Mouse (Mus musculus) CD4-positive, CD25-positive, alpha-beta regulatory T cell, adult 4 months (primary cell): ENCODE data around the gene Gm11596. TPM values are rescaled to one million over a fixed set of nuclear protein-coding genes. Genes with fewer than 3 reads are reported as not detected.
"Not testable (repeated sequence)": the region's sequence is repeated elsewhere in the genome, so short reads cannot be mapped to it uniquely, and the experiment has no call there.

ENCODE experiments used
- ATAC-seq: one replicate; pipeline ENCODE4 v1.8.0; 2017
- polyA plus RNA-seq, 2 experiments: library from polyadenylated mRNA; unstranded; fragments of 100-300 nt; shearing (Covaris generic); gene quantifications; one replicate each; pipeline ENCODE4 v1.2.1; 2017

Gm11596 gene
- polyA plus RNA-seq: not detected

- ATAC-seq: no peak
Measured at GRCm38 (mm10) chr11:99793367-99793766, at the start of gene Gm11596. TSS of gene Gm11596 (minus strand) at chr11:99793467.

GRCm38 (mm10) chr11:99842185-99842584, 48.9 kb upstream of the Gm11596 start:
- no peak for ATAC-seq

GRCm38 (mm10) chr11:99837966-99838365, 44.7 kb upstream of the Gm11596 start, which contains the start of gene 2300003K06Rik:
TSS of gene 2300003K06Rik (minus strand) at chr11:99838066.
- ATAC-seq: no peak

- not testable (repeated sequence) for ATAC-seq
Measured at GRCm38 (mm10) chr11:99815566-99815965, 22.3 kb upstream of the Gm11596 start, which contains the start of gene Gm11564. TSS of gene Gm11564 (minus strand) at chr11:99815666.

- not testable (repeated sequence) for ATAC-seq
Measured at GRCm38 (mm10) chr11:99809792-99810191, 16.5 kb upstream of the Gm11596 start, which contains the start of gene Krtap4-13. TSS of gene Krtap4-13 (minus strand) at chr11:99809892.

GRCm38 (mm10) chr11:99804346-99804745, 11.1 kb upstream of the Gm11596 start, which contains the start of gene Gm11554:
TSS of gene Gm11554 (minus strand) at chr11:99804446.
- ATAC-seq: not testable (repeated sequence)

- not testable (repeated sequence) for ATAC-seq
Measured at GRCm38 (mm10) chr11:99798832-99799231, 5.6 kb upstream of the Gm11596 start, which contains the start of gene Gm11569. TSS of gene Gm11569 (minus strand) at chr11:99798932.

- ATAC-seq: not testable (repeated sequence)
Measured at GRCm38 (mm10) chr11:99784900-99785299, 8.4 kb downstream of the Gm11596 start, which contains the start of gene Krtap4-9. TSS of gene Krtap4-9 (plus strand) at chr11:99785200.

- ATAC-seq: no peak
Measured at GRCm38 (mm10) chr11:99780604-99781003, 12.7 kb downstream of the Gm11596 start, which contains the start of gene Krtap4-8. TSS of gene Krtap4-8 (minus strand) at chr11:99780704.

GRCm38 (mm10) chr11:99778401-99778800, 14.9 kb downstream of the Gm11596 start:
- no peak for ATAC-seq

GRCm38 (mm10) chr11:99772813-99773212, 20.5 kb downstream of the Gm11596 start, which contains the start of gene Gm11595:
TSS of gene Gm11595 (minus strand) at chr11:99772913.
- ATAC-seq: not testable (repeated sequence)

GRCm38 (mm10) chr11:99768410-99768809, 24.9 kb downstream of the Gm11596 start:
- ATAC-seq: no peak

GRCm38 (mm10) chr11:99758877-99759276, 34.4 kb downstream of the Gm11596 start:
- no peak for ATAC-seq

GRCm38 (mm10) chr11:99743985-99744384, 49.3 kb downstream of the Gm11596 start:
- ATAC-seq: no peak

Other genes with a start within 250 kb of the Gm11596 start
- not detected for gene Krtap3-3, start 242.6 kb downstream of the Gm11596 start, polyA plus RNA-seq
- not detected for gene Krtap3-2, start 236.6 kb downstream of the Gm11596 start, polyA plus RNA-seq
- not detected for gene Gm11939, start 234.0 kb downstream of the Gm11596 start, polyA plus RNA-seq
- gene Krtap3-1, start 226.8 kb downstream of the Gm11596 start, polyA plus RNA-seq: not detected
- gene Krtap1-5, start 212.5 kb downstream of the Gm11596 start, polyA plus RNA-seq: not detected
- not detected for gene Krtap1-4, start 209.8 kb downstream of the Gm11596 start, polyA plus RNA-seq
- not detected for gene Krtap1-3, start 202.1 kb downstream of the Gm11596 start, polyA plus RNA-seq
- gene Krtap9-3, start 195.4 kb downstream of the Gm11596 start, polyA plus RNA-seq: not detected
- gene Gm11938, start 190.2 kb downstream of the Gm11596 start, polyA plus RNA-seq: not detected
- not detected for gene Gm11937, start 183.3 kb downstream of the Gm11596 start, polyA plus RNA-seq
- not detected for gene Krtap2-4, start 178.6 kb downstream of the Gm11596 start, polyA plus RNA-seq
- not detected for gene Gm11562, start 173.0 kb downstream of the Gm11596 start, polyA plus RNA-seq
- gene Krtap4-1, start 165.2 kb downstream of the Gm11596 start, polyA plus RNA-seq: not detected
- not detected for gene Krtap4-2, start 158.4 kb downstream of the Gm11596 start, polyA plus RNA-seq
- not detected for gene Krtap4-7, start 149.4 kb downstream of the Gm11596 start, polyA plus RNA-seq
- not detected for gene Gm11555, start 143.2 kb downstream of the Gm11596 start, polyA plus RNA-seq
- not detected for gene Gm11563, start 134.5 kb downstream of the Gm11596 start, polyA plus RNA-seq
- gene Krtap4-6, start 127.5 kb downstream of the Gm11596 start, polyA plus RNA-seq: not detected
- not detected for gene Gm14190, start 102.7 kb downstream of the Gm11596 start, polyA plus RNA-seq
- not detected for gene Gm14180, start 59.2 kb downstream of the Gm11596 start, polyA plus RNA-seq
- not detected for gene Gm11595, start 20.6 kb downstream of the Gm11596 start, polyA plus RNA-seq
- gene Krtap4-8, start 12.8 kb downstream of the Gm11596 start, polyA plus RNA-seq: not detected
- gene Krtap4-9, start 8.3 kb downstream of the Gm11596 start, polyA plus RNA-seq: not detected
- gene Gm11569, start 5.5 kb upstream of the Gm11596 start, polyA plus RNA-seq: not detected
- gene Gm11554, start 11.0 kb upstream of the Gm11596 start, polyA plus RNA-seq: not detected
- not detected for gene Krtap4-13, start 16.4 kb upstream of the Gm11596 start, polyA plus RNA-seq
- gene Gm11564, start 22.2 kb upstream of the Gm11596 start, polyA plus RNA-seq: not detected
- gene 2300003K06Rik, start 44.6 kb upstream of the Gm11596 start, polyA plus RNA-seq: not detected
- not detected for gene Krtap4-16, start 58.1 kb upstream of the Gm11596 start, polyA plus RNA-seq
- not detected for gene Gm11568, start 64.5 kb upstream of the Gm11596 start, polyA plus RNA-seq
- gene Gm11559, start 71.0 kb upstream of the Gm11596 start, polyA plus RNA-seq: not detected
- gene Krtap9-1, start 79.9 kb upstream of the Gm11596 start, polyA plus RNA-seq: not detected
- not detected for gene Gm11567, start 85.7 kb upstream of the Gm11596 start, polyA plus RNA-seq
- not detected for gene Krtap31-1, start 114.5 kb upstream of the Gm11596 start, polyA plus RNA-seq
- gene Gm11565, start 121.3 kb upstream of the Gm11596 start, polyA plus RNA-seq: not detected
- gene Krtap31-2, start 142.8 kb upstream of the Gm11596 start, polyA plus RNA-seq: not detected
- not detected for gene Krtap9-5, start 155.0 kb upstream of the Gm11596 start, polyA plus RNA-seq
- not detected for gene Krtap29-1, start 185.6 kb upstream of the Gm11596 start, polyA plus RNA-seq
- gene Krtap16-1, start 193.1 kb upstream of the Gm11596 start, polyA plus RNA-seq: not detected
- gene Krtap17-1, start 200.5 kb upstream of the Gm11596 start, polyA plus RNA-seq: not detected
- not detected for gene Krt33a, start 222.7 kb upstream of the Gm11596 start, polyA plus RNA-seq
- gene Krt33b, start 236.4 kb upstream of the Gm11596 start, polyA plus RNA-seq: not detected
- gene Krt34, start 248.1 kb upstream of the Gm11596 start, polyA plus RNA-seq: not detected